Mouse (Mus musculus) bone marrow, adult 2 months (tissue): ENCODE measurements around the gene Nprl3.

ENCODE experiments used
- CTCF ChIP-seq: fragments of 200-500 bp; IDR thresholded peaks from 2 replicates; pipeline ENCODE4 v1.5.1; 2011; ENCODE audit warnings: low read length, control low read depth; ENCODE audit not compliant: control insufficient read depth, insufficient read depth
- POLR2A ChIP-seq: fragments of 200-500 bp; IDR thresholded peaks from 2 replicates; pipeline ENCODE4 v1.6.1; 2011; ENCODE audit warnings: low read depth, mild to moderate bottlenecking, control low read depth, low read length, borderline replicate concordance; ENCODE audit not compliant: control insufficient read depth

DNA sequence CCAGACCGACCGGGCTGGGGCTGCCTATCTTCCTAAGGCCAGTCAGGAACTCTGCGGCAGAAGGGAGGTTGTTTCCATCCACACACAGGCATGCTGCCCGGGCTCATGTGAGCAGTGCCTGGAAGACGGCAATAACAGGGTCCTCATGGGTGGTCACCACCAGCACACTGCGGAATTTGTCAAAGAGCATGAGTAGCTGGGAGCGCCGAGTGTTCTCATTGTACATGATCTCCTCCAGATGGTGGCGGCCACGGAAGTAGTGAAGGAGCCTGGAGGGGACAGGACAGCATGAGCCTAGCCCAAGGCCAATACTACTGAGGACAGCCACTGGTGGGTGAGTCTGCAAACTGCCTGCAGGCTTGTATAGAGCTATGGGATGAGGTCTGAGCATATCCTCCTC lies 34.7 kb downstream of the Nprl3 start:
- TF ChIP-seq POLR2A: no peak
- TF ChIP-seq CTCF: no peak
